Mouse (Mus musculus) spleen, adult 2 months (tissue): ENCODE data around the gene Mtfmt.

ENCODE experiments used
- CTCF ChIP-seq: fragments of 200-500 bp; IDR thresholded peaks from 2 replicates; pipeline ENCODE4 v1.5.1; 2011; ENCODE audit warnings: mild to moderate bottlenecking, inconsistent platforms; ENCODE audit not compliant: insufficient read depth, insufficient read length, insufficient replicate concordance; ENCODE audit errors: extremely low read depth
- POLR2A ChIP-seq: fragments of 200-500 bp; IDR thresholded peaks from 2 replicates; pipeline ENCODE4 v1.6.1; 2011; ENCODE audit warnings: low read depth, low read length, inconsistent platforms

DNA sequence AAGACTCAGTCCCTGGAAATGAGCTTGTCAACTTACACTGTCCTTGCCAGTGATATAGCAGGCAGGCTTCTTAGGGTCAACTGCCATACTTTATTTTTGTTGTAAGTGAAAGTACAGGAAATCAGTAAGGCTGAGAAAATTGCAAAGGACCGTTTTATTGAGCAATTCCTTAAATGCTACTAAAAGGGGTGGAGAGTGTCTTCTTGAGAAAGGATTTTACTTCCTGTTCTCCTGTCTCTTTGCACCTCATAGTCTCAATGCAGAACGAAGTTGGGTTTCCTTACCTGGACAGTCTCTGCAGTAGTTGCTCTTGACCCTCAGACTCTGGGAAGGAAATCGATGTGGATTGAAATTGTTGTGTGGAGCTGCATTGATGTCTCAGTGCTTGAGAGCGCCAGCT is 37.2 kb downstream of the Mtfmt start:
- TF ChIP-seq CTCF: no peak
- no peak for TF ChIP-seq POLR2A
